Mouse (Mus musculus): ENCODE data around the gene Eps8l2. TPM values are rescaled to one million over a fixed set of nuclear protein-coding genes. Genes with fewer than 3 reads are reported as not detected.

Eps8l2 gene
- 0.73 and 1.3 TPM in 2 replicates for polyA plus RNA-seq (2016; fragmentation: Nextera tagmentation; extraction: Ambion mirVana)

GRCm38 (mm10) chr7:141338576-141339131, at the start of gene Eps8l2:
Gene Eps8l2 (plus strand): TSS chr7:141338880.
- Histone ChIP-seq H3K9ac (peak within 1 kb of the TSS; percentile 53), H3K4me2 (peak within 1 kb of the TSS; percentile 65), H3K36me3 (peaks cover 21% of the 10 kb centered on the region), H3K4me1 (replicated peaks) (peaks cover 8% of the 10 kb centered on the region), H3K9me3 (replicated peaks) (no peaks in the 10 kb centered on the region), H3K27me3 (replicated peaks) (peaks cover 36% of the 10 kb centered on the region), H3K27ac (ENCODE audit: poor library complexity, severe bottlenecking) (no peak within 1 kb of the TSS), H3K4me3 (peak within 1 kb of the TSS; percentile 31)
- peak; percentile 51 for ATAC-seq (ENCODE audit: insufficient number of reproducible peaks, low FRiP score)
- WGBS: 3% methylated on average over 23 of the region's 23 CpGs

DNA sequence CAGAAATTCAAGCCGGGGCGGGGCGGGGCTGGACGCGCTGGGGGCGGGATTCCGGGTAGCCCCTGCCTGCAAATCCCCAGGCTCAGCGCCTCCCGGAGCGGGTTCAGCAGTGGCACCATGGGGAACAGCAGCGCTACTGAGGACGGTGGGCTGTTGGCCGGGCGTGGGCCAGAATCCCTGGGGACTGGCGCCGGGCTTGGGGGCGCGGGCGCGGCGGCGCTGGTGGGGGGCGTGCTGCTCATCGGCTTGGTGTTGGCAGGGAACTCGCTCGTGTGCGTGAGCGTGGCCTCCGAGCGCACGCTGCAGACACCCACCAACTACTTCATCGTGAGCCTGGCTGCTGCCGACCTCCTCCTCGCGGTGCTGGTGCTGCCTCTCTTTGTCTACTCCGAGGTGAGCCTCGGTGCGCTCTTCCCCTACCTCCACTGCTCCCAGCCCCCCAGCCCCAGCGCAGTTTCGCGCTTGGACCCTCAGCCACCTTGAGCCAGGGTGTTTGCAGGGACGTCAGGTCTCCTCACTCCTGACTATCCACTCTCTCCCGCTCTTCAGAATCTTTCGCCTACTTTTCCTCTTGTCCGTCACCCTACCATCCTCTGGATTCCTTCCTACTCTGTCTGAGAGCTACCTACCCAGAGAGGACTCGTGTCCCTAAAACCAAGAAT, 46.6 kb upstream of the Eps8l2 start, which contains the start of gene Drd4:
Gene Drd4 (plus strand): TSS at position 86 of the 662 bp plus-strand sequence.
- H3K4me2 ChIP-seq: peak within 1 kb of the TSS; percentile 91
- peak within 1 kb of the TSS; percentile 45; the same call in 1 of the 2 replicates for H3K9ac ChIP-seq
- 3% methylated on average over 43 of the region's 46 CpGs for WGBS
- peak within 1 kb of the TSS; percentile 51 for H3K4me3 ChIP-seq
- H3K4me1 ChIP-seq (replicated peaks): peaks cover 29% of the 10 kb centered on the region
- peaks cover 4% of the 10 kb centered on the region; the same call in 1 of the 2 replicates for H3K36me3 ChIP-seq
- H3K27me3 ChIP-seq (replicated peaks): peaks cover 62% of the 10 kb centered on the region
- no peak for ATAC-seq (ENCODE audit: insufficient number of reproducible peaks, low FRiP score)
- H3K27ac ChIP-seq (ENCODE audit: poor library complexity, severe bottlenecking): no peak within 1 kb of the TSS
- H3K9me3 ChIP-seq (replicated peaks): no peaks in the 10 kb centered on the region

DNA sequence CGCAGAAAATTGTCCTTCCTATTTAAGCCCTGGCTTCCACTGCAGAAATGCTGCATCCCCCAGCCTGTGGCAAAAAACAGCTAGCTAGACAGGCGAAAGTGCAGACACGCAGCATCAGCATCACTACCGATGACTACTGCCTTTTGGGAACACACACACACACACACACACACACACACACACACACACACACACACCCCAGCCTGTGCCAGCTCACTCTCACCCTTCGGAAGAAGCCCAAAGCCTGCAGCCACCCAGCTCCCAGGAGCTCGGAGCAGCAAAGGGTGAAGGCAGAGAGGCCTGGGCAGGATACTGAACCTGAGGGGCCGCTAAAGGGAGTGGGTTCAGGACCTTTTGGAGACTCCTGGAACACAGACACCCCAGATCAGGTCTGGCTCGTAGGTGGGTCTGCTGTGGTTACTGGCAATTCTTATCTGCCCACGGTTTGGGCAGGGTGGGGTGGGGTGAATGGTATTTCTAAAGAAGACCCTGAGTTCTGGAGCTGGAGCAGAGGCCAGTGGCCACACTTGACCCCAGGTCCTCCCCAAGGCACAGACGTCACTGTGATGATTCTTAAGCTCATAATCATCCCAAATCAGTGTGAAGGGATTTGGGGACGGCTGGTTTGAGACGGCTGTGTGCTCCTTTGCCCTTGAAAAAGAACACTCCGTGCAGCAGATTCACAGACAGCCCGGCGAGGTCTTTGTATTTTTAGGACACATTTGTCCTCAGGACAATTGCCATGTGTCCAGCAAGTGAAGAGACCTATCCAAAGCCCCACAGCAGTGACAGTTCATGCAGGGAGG, 45.9 kb upstream of the Eps8l2 start:
- WGBS: 35% methylated on average over 15 of the region's 15 CpGs
- Histone ChIP-seq H3K27me3 (replicated peaks) (peaks cover 62% of the 10 kb centered on the region), H3K4me1 (replicated peaks) (peaks cover 29% of the 10 kb centered on the region), H3K9ac (no peak overlapping the region; the same call in 1 of the 2 replicates), H3K4me2 (peak overlapping the region; percentile 91), H3K4me3 (peak overlapping the region; percentile 51), H3K36me3 (peaks cover 11% of the 10 kb centered on the region; the same call in 1 of the 2 replicates), H3K27ac (ENCODE audit: poor library complexity, severe bottlenecking) (no peak overlapping the region), H3K9me3 (replicated peaks) (no peaks in the 10 kb centered on the region)
- ATAC-seq (ENCODE audit: insufficient number of reproducible peaks, low FRiP score): no peak

GRCm38 (mm10) chr7:141293852-141294471, 44.7 kb upstream of the Eps8l2 start:
- Histone ChIP-seq H3K4me1 (replicated peaks) (peaks cover 29% of the 10 kb centered on the region), H3K27me3 (replicated peaks) (peaks cover 62% of the 10 kb centered on the region), H3K36me3 (peaks cover 13% of the 10 kb centered on the region; the same call in 1 of the 2 replicates), H3K27ac (ENCODE audit: poor library complexity, severe bottlenecking) (no peak overlapping the region), H3K4me2 (peak overlapping the region; percentile 74), H3K9ac (peak overlapping the region; percentile 34), H3K9me3 (replicated peaks) (no peaks in the 10 kb centered on the region), H3K4me3 (peak overlapping the region; percentile 37)
- ATAC-seq (ENCODE audit: insufficient number of reproducible peaks, low FRiP score): no peak
- WGBS: under 1% methylated on average over 53 of the region's 53 CpGs

DNA sequence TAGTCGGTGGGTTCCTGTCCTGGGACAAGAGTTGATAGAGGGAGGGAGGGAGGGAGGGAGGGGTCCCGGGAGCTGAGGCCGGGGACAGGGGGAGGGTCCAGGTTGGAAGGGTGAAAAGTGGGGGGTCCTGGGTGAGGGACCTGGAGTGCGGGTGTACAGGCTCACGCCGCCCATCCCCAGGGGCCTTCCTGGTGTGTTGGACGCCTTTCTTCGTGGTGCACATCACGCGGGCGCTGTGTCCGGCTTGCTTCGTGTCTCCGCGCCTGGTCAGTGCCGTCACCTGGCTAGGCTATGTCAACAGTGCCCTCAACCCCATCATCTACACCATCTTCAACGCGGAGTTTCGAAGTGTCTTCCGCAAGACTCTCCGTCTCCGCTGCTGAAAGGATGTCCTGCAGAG, 44.2 kb upstream of the Eps8l2 start:
- no peak overlapping the region for H3K27ac ChIP-seq (ENCODE audit: poor library complexity, severe bottlenecking)
- peak overlapping the region; percentile 37 for H3K4me3 ChIP-seq
- peaks cover 62% of the 10 kb centered on the region for H3K27me3 ChIP-seq (replicated peaks)
- no peaks in the 10 kb centered on the region for H3K9me3 ChIP-seq (replicated peaks)
- ATAC-seq (ENCODE audit: insufficient number of reproducible peaks, low FRiP score): no peak
- WGBS: 5% methylated on average over 22 of the region's 22 CpGs
- H3K4me2 ChIP-seq: peak overlapping the region; percentile 74
- H3K9ac ChIP-seq: peak overlapping the region; percentile 34; the same call in 1 of the 2 replicates
- peaks cover 29% of the 10 kb centered on the region for H3K4me1 ChIP-seq (replicated peaks)
- peaks cover 18% of the 10 kb centered on the region; the same call in 1 of the 2 replicates for H3K36me3 ChIP-seq

DNA sequence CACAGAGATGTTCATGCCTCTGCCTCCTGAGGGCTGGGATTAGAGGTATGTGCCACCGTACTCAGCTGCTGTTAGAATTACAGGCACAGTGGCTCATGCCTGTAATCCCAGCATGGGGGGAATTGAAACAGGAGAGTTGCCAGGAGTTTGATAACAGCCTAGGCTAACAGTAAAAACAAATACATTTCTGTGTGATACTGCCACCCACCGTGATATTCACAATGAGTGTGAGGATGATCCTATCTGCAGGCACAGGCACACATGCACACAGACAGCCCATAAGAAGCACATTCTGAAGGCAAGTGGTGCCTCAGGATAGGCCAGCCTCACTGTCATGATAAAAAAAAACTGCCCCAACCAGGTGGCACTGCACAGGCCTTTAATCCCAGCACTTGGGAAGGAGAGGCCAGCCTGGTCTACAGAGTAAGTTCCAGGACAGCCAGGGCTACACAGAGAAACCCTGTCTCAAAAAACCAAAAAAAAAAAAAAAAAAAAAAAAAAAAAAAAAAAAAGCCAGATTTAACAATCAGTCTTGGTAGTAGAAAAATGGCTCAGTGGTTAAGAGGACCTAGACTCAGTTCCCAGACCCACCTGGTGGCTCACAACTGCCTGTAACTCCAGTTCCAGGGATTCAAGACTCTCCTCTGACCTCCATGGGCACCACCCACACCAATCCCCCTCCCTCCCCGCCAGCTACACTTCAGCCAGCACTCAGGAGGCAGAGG, 40.6 kb upstream of the Eps8l2 start:
- Histone ChIP-seq H3K36me3 (peaks cover 50% of the 10 kb centered on the region), H3K4me3 (no peak overlapping the region), H3K9me3 (replicated peaks) (no peaks in the 10 kb centered on the region), H3K4me1 (replicated peaks) (peaks cover 19% of the 10 kb centered on the region), H3K27ac (ENCODE audit: poor library complexity, severe bottlenecking) (no peak overlapping the region), H3K9ac (no peak overlapping the region), H3K27me3 (replicated peaks) (peaks cover 33% of the 10 kb centered on the region), H3K4me2 (no peak overlapping the region)
- no peak for ATAC-seq (ENCODE audit: insufficient number of reproducible peaks, low FRiP score)
- WGBS: 64% methylated on average over 3 of the region's 3 CpGs

- Histone ChIP-seq H3K4me2 (no peak overlapping the region), H3K27me3 (replicated peaks) (peaks cover 22% of the 10 kb centered on the region), H3K27ac (ENCODE audit: poor library complexity, severe bottlenecking) (no peak overlapping the region), H3K9ac (no peak overlapping the region), H3K4me1 (replicated peaks) (peaks cover 9% of the 10 kb centered on the region), H3K36me3 (peaks cover 60% of the 10 kb centered on the region), H3K9me3 (replicated peaks) (no peaks in the 10 kb centered on the region), H3K4me3 (no peak overlapping the region)
- no peak for ATAC-seq (ENCODE audit: insufficient number of reproducible peaks, low FRiP score)
- 93% methylated on average over 8 of the region's 8 CpGs for WGBS
These were observed 39.5 kb upstream of the Eps8l2 start for GRCm38 (mm10) chr7:141299175-141299574.

DNA sequence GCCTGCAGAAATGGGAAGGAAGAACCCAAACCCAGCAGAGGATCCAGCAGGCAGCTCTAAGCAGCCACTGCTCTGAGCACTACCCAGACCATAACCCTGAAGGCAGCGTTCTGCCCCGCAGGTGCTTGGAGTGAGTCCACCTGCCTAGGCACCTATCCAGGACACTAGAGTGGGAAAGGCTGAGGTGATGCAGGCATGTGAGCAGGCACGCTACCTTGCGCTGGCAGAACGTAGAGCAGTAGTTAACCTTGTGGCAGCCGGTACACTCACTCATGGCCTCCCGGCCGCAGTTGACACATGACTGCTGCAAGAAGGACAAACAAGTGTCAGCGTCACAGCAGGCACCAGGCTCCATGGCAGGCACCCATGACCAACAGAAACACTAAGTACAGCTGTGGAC, 37.3 kb upstream of the Eps8l2 start:
- Histone ChIP-seq H3K27me3 (replicated peaks) (peaks cover under 1% of the 10 kb centered on the region; the same call in 1 of the 2 replicates), H3K36me3 (peaks cover 81% of the 10 kb centered on the region), H3K4me2 (no peak overlapping the region), H3K27ac (ENCODE audit: poor library complexity, severe bottlenecking) (no peak overlapping the region), H3K9me3 (replicated peaks) (no peaks in the 10 kb centered on the region), H3K4me1 (replicated peaks) (no peaks in the 10 kb centered on the region), H3K9ac (no peak overlapping the region), H3K4me3 (no peak overlapping the region)
- 91% methylated on average over 9 of the region's 9 CpGs for WGBS
- ATAC-seq (ENCODE audit: insufficient number of reproducible peaks, low FRiP score): no peak

- ATAC-seq (ENCODE audit: insufficient number of reproducible peaks, low FRiP score): no peak
These were observed 35.9 kb upstream of the Eps8l2 start for GRCm38 (mm10) chr7:141302702-141303268.

GRCm38 (mm10) chr7:141304537-141304936, 34.1 kb upstream of the Eps8l2 start:
- no peak overlapping the region for H3K4me2 ChIP-seq
- peaks cover 90% of the 10 kb centered on the region for H3K36me3 ChIP-seq
- no peak overlapping the region for H3K4me3 ChIP-seq
- ATAC-seq (ENCODE audit: insufficient number of reproducible peaks, low FRiP score): no peak
- H3K4me1 ChIP-seq (replicated peaks): no peaks in the 10 kb centered on the region
- no peaks in the 10 kb centered on the region for H3K27me3 ChIP-seq (replicated peaks)
- no peaks in the 10 kb centered on the region for H3K9me3 ChIP-seq (replicated peaks)
- WGBS: 89% methylated on average over 4 of the region's 4 CpGs
- H3K9ac ChIP-seq: no peak overlapping the region
- H3K27ac ChIP-seq (ENCODE audit: poor library complexity, severe bottlenecking): no peak overlapping the region

More at GRCm38 (mm10) chr7:141302702-141303268, 35.9 kb upstream of the Eps8l2 start:
- Histone ChIP-seq H3K27ac (ENCODE audit: poor library complexity, severe bottlenecking) (no peak overlapping the region), H3K9me3 (replicated peaks) (no peaks in the 10 kb centered on the region), H3K4me1 (replicated peaks) (no peaks in the 10 kb centered on the region), H3K27me3 (replicated peaks) (no peaks in the 10 kb centered on the region), H3K4me3 (no peak overlapping the region), H3K9ac (no peak overlapping the region), H3K36me3 (peaks cover 82% of the 10 kb centered on the region), H3K4me2 (no peak overlapping the region)
- 95% methylated on average over 1 of the region's 1 CpGs for WGBS
